Mouse (Mus musculus): ENCODE data around the gene Jtb. TPM values are rescaled to one million over a fixed set of nuclear protein-coding genes. Genes with fewer than 3 reads are reported as not detected.

Jtb gene
- total RNA-seq, 2 experiments from 2014 or later = 49.0 to 50.7 TPM

DNA sequence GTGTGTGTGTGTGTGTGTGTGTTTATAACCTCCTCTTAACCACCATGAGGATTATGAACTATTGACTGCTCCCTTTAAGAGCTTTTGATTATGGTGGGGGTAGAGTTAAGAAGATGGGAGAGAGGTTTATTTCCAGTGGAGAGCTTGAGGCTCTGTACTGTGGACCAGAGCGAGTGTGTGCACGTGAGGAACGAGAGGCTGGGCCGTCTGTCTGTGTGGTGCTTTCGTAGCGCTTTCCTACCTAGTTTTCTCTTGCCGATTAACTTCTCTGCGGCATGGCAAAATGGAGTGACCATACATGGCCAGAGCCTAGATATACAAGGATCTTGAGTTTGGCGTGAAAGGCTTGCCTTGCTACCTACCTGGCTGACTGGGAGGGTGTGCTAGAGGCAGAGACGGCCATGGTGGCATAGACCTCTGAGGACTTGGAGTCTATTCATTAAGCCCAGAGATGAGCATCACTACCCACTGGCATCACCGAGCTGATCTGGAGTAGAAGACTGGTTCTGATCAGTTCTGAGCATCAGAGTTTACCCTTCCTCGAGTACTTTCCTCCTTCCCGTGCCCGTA lies 24.5 kb downstream of the Jtb start:
- DNase-seq (ENCODE audit: low spot score) = no peak
- intact Hi-C loops (cut with DNase I) = no loop called here

DNA sequence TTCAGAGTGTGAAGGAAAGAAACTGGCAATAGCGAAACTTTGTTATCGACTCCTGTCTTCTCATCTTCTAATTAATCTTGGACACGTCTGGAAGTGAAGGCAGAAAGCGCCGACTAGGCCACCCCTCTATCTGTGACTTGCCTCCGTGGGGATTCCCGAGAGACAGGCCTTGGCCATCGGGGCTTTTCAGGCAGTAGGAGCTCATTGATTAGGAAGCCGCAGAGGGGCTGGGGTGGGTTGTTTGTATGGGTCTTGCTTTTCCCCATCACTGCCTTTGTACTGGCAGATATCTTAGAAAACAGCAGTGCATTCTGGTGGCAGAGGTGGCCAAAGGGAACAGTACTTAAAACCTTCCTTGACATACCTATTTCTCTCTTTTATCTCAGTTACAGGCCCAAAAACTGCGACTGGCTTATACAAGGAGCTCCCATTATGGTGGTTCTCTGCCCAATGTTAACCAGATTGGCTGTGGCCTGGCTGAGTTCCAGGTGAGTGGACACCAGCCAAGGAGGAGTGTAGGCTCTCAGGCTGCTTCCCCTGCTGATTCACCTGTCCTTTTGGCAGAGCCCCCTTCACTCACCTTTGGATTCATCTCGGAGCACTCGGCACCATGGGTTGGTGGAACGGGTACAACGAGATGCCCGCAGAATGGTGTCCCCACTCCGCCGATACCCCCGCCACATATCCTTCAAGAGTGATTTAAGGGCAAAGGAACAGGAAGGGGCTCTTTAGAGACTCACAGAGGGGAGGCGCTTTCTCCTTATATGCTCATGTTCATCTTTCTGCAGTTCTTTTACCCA lies 25.5 kb downstream of the Jtb start:
- no peak for DNase-seq (ENCODE audit: low spot score)
- intact Hi-C loops (cut with DNase I) = no loop called here

DNA sequence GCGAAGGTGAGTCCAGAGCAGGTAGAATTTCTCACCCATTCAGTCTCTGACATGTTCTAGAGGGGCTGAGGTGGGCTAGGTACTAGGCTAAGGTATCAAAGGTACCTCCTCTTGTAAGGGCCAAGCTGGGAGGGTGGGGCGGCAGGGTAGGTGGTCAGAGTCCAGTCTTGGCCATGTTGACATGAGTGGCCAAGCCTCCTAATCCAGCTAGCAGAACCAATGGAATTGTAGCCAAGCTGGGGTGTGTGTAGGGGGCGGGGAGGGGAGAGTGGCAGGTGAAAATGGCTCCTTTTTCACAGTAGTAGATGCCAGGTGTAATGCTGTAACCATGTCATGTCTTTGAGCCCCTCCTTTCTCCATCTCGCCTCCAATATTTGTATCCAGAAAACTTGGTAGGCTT lies 27.1 kb downstream of the Jtb start:
- intact Hi-C loops (cut with DNase I) = no loop called here
- no peak for DNase-seq (ENCODE audit: low spot score)

DNA sequence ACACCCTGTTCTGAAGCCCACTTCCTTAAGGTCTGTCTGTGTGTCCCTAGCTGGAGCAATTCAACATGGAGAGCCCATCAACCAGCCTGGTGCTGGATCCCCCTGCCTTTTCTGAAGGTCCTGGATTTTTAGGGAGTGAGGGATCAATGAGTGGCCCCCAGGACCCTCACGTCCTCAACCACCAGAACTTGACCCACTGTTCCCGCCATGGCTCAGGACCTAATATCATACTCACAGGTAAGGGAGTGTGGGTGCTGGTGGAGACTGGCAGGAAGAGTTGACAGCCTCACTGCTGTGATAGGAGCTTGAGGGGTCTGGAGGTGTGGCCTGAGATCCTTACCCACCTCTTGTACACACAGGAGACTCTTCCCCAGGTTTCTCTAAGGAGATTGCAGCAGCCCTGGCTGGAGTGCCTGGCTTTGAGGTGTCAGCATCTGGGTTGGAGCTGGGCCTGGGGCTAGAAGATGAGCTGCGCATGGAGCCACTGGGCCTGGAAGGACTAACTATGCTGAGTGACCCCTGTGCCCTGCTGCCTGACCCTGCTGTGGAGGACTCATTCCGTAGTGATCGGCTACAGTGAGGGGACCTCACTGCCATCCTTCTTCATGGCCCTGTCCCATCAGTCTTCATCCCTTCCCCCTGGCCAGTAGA lies 31.8 kb downstream of the Jtb start:
- intact Hi-C loops (cut with DNase I) = loop anchor here (5.0 kb wide), 1 partner anchor 41 kb away; no protein-coding TSS in a partner anchor
- no peak for DNase-seq (ENCODE audit: low spot score)

DNA sequence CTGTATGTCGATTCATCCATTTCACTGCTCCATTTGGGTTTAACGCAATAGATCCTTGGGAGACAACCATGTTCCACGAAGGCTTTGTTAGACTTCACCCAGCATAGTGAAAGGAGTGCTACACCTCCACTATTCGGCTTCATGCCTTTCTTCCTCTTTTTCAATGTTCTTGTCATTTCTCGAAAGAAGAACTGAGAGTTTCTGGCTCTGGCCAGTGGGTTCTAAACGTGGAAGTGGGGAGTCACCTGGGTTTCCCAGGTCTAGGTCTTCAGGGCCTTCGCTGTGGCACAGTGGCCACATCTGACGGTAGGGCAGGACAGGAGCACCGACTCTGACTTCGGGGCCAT lies 33.3 kb downstream of the Jtb start:
- intact Hi-C loops (cut with DNase I) = loop anchor here (2.0 to 5.0 kb wide), 2 partner anchors 42 to 108 kb away; no protein-coding TSS in a partner anchor
- DNase-seq (ENCODE audit: low spot score) = no peak

DNA sequence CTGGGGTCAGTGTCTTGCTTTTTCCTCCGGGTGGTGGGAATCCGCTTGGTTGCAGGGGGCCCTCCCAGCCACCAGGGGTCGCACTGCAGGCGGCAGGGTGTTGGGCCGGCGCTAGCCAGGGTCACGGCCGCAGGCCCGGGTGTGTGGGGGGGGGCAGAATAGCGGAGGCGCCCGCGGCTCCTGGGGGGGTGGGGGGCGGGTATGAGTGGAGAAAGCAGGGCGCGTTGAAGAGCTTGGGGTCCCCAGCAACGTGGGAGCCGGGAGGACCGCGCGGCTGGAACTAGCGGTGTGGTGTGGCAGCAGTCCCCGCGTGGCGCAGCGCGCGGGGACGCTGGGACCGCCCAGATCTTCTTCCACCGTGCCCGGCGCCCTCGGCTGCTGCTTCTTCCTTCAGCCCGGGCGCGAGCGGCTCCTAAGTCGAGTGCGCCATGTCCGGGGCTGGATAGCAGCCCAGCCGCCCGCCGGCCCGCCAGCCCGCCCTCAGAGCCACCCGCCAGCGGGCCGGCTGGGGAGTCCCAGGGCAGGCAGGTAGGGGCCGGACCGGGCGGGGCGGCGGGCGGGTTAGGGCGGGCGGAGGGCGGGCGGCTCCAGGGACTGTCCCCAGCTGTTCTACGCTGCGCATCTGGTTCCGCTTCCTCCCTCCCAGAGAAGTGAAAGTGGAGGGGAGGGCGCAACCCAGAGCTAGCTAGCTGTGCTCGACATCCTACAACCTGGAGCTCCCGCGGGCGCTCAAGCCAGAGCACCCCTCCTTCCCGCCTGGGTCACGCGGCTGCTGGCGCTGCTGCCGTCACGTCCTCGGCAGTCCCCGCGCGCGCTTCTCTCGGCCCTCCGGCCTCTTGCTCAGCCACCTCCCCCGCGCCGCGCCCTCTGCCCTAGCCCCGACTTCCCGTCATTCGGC lies 33.9 kb downstream of the Jtb start, which contains the start of gene Dennd4b:
Gene Dennd4b (plus strand): TSS at position 152 of the 898 bp plus-strand sequence.
- intact Hi-C loops (cut with DNase I) = loop anchor here (2.0 kb wide), 1 partner anchor 108 kb away; no protein-coding TSS in a partner anchor
- DNase-seq (ENCODE audit: low spot score) = peak; percentile 89

DNA sequence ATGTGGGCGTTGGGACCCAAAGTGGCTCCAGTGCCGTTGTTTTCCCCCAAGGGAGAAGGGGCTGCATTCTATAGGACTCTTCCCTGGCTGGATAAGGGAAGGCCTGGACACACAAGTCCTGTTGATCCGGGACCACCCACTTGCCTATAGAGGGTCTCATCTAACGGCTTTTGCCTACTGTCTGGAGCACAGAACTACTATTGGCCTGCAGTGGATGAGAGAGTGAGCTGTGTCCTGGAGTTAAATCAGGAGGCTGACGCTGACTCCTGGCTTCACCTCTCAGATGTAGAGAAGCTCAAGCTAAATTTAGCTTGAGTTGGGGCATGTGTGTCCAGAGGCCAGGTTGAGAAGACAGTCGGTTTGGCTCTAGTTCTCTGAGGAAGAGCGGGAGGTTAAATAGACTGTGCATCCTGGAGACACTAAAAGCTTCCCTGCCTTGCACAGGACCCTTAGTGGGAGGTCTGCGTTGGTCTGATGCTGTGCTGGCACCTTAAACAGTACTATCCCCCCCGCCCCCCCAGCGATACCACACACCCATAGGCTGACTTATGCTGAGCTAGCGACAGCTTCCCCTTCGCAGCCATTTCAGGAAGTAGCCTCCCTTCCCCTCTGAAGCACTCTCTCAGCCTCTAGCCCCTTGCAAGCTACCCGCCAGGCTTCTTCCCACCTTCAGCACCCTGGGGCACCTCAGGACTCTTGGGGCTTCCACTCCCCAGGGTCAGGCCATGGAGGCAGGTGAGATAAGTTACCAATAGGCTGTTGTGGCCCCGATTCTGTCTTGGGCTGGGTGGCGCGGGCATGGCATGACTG lies 34.7 kb downstream of the Jtb start:
- intact Hi-C loops (cut with DNase I) = loop anchor here (2.0 kb wide), 2 partner anchors 27 to 107 kb away; partner anchors contain the start of gene Gatad2b
- DNase-seq (ENCODE audit: low spot score) = no peak

DNA sequence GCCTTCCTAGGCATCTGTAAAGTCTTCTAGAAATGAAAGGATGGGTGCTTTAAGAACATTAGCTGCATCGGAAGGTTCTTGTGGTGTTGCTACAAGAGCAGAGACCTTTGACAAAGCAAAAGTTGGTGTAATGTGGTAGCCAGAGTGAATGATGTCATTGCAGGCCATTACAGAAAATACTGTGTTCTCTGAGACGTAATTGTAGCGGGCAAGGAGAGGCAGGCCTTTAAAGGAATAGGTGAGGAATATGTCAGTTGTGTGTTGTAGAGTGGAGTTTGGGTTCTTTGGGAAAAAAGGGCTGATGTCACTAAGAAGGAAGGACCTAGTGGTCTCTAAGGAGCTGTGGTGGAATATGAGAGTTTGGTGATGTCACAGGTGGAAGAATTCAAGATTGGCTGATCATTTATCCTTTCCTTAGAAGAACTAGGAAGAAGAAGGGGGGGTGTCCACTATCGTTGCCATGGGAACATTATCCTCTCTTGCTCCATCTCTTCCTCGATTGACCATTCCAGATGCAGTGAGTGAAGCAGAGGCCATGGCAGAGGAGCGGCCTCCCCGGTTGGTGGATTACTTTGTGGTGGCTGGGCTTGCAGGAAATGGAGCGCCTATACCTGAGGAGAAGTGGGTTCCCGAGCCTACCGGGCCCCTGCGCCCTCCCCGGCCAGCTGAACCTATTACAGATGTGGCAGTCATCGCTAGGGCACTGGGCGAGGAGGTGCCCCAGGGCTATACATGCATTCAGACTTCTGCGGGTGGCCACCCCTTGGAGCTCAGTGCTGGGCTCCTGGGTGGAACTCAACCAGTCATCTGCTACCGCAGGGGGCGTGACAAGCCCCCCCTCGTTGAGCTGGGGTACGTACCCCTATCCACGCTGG lies 35.7 kb downstream of the Jtb start:
- intact Hi-C loops (cut with DNase I) = loop anchor here (2.0 kb wide), 1 partner anchor 26 kb away; the partner anchor contains the start of gene Gatad2b
- DNase-seq (ENCODE audit: low spot score) = no peak

DNA sequence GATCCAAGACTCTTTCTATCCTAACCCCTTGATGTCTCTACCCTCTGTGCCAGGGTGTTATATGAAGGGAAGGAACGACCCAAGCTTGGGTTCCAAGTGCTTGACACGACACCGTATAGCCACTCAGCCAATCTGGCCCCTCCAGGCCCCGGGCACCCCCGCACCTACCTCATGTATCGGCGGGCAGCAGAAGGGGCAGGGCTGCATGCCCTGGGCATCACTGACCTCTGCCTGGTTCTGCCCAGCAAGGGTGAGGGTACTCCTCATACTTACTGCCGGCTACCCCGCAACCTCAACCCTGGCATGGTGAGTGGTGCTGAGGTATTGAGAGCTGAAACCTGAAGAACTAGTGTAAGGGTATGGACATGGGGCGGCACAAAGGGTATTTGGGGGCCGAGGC lies 36.8 kb downstream of the Jtb start:
- intact Hi-C loops (cut with DNase I) = no loop called here
- DNase-seq (ENCODE audit: low spot score) = no peak

DNA sequence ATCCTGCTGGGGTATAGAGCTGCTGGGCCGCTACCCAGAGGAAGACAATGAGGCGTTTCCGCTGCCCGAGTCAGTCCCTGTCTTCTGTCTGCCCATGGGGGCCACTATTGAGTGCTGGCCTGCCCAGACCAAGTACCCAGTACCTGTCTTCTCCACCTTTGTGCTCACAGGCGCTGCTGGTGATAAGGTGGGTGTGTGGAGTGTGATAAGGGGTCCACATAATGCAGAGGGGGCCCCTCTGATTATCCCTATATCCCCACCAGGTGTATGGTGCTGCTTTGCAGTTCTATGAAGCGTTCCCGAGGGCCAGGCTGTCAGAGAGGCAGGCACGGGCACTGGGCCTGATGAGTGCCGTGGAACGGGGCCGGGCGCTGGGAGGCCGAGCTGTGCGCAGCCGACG lies 37.6 kb downstream of the Jtb start:
- intact Hi-C loops (cut with DNase I) = no loop called here

DNA sequence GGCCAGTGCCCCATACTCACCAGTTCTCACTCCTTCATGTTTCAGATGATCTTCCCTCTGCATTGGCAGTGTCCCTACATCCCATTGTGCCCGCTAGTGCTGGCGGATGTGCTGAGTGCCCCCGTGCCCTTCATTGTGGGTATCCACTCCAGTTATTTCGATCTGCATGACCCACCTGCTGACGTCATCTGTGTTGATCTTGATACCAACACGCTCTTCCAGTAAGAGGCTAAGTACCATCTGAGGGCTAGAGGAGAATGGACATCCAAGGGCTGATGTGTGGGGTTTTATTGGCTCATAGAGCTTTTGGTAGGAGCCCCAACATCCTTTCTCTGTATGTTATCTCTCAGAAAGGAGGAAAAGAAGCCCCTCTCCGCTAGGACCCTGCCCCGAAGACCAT lies 39.4 kb downstream of the Jtb start:
- no peak for DNase-seq (ENCODE audit: low spot score)
- intact Hi-C loops (cut with DNase I) = no loop called here

More for the DNA sequence above, 37.6 kb downstream of the Jtb start:
- DNase-seq (ENCODE audit: low spot score) = no peak

DNA sequence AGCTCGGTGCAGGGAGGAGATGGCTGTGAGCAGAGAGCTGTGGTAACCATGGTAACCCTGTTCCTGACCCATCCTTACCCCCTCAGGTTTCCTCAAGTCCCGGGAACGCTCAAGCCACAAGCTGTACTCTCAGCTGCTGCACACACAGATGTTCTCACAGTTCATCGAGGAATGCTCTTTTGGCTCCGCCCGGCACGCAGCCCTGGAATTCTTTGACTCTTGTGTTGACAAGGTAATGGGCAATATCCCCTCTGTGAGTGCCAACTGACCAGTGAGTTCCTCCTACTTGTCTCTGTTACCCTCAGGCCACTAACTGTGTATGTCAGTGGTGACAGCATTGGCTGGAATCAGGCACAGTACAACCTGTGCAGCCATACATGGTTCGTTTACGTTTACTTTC lies 40.8 kb downstream of the Jtb start:
- DNase-seq (ENCODE audit: low spot score) = no peak
- intact Hi-C loops (cut with DNase I) = no loop called here

DNA sequence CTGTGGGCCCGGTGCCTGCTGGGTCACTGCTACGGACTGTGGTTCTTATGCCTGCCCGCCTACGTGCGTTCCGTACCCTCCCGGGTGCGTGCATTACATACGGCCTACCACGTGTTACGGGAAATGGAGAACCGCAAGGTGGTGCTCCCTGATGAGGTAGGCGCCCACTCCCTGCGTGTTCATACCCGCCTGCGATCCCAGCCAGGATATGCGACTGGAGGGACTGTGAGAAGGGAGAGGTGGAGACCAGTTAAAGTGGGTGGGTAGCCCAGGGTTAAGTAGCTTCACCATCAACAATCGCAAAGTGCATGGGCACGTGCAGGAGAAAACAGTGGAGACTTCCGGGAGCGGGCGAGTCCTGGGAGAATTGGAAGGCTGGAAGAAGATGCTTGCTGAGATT lies 42.5 kb downstream of the Jtb start:
- DNase-seq (ENCODE audit: low spot score) = no peak
- intact Hi-C loops (cut with DNase I) = no loop called here

DNA sequence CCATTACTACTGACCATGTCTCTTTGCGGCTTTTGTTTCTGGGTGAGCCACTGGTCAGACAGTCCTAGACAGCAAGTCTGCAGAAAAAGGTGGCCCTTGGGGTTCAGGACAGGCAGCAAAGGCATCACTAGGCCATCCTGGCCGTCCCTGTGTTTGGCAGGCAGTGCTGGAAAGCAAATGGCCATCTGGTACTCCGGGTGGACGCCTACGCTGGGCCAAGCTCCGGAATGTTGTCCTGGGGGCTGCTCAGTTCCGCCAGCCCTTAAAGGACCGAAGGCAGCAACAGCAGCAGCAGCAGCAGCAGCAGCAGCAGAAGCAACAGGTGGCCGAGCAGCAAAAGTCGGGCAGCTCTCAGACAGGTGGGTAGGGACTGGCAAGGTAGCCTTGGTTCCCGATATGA lies 43.9 kb downstream of the Jtb start:
- intact Hi-C loops (cut with DNase I) = no loop called here
- no peak for DNase-seq (ENCODE audit: low spot score)

DNA sequence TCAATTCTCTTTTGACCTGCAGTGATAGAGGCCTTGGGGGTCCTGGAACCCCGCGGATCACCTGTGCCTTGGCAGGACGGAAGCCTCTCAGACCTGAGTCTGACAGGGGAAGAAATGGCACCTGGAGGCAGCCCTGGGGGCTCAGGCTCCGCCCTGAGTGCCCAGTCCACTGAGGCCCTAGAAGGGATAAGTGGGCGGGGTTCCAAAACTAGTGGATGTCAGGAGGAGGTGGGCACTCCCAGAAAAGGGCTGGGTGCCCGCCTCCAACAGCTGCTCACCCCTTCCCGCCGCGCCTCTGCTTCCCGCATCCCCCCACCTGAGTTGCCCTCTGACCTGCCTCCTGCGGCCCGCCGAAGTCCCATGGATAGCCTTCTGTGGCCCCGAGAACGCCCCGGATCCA lies 45.5 kb downstream of the Jtb start:
- intact Hi-C loops (cut with DNase I) = no loop called here
- no peak for DNase-seq (ENCODE audit: low spot score)

DNA sequence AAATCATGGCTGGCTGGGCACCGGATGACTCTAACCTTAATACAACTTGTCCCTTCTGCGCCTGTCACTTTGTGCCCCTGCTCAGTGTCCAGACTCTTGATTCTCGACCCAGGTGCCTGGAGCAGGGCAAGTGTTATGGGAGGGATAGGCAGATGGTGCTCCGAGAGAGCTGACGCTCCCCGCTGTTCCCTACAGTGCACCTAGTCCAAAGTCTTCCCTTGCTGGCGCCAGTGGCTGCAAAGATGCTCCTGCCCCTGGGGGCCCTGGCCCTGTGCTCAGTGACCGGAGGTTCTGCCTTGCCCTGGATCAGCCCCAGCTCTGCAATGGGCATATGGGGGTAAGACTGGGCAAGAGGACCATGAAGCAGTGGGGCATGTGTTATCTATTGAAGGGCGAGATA lies 46.4 kb downstream of the Jtb start:
- no peak for DNase-seq (ENCODE audit: low spot score)
- intact Hi-C loops (cut with DNase I) = no loop called here

DNA sequence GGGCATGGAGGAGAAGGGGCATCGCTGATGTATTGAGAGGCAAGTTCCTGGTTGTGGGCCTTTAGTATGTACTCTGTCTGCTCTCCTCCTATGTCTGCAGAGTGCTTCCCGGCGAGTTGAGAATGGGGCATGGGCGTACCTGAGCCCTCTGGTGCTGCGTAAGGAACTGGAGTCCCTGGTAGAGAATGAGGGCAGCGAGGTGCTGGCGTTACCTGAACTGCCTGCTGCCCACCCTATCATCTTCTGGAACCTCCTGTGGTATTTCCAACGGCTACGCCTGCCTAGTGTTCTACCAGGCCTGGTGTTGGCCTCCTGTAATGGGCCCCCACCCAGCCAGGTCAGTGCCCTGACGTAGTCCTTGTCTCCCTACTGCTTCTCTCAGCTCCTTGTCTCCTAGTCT lies 46.8 kb downstream of the Jtb start:
- DNase-seq (ENCODE audit: low spot score) = no peak
- intact Hi-C loops (cut with DNase I) = no loop called here

DNA sequence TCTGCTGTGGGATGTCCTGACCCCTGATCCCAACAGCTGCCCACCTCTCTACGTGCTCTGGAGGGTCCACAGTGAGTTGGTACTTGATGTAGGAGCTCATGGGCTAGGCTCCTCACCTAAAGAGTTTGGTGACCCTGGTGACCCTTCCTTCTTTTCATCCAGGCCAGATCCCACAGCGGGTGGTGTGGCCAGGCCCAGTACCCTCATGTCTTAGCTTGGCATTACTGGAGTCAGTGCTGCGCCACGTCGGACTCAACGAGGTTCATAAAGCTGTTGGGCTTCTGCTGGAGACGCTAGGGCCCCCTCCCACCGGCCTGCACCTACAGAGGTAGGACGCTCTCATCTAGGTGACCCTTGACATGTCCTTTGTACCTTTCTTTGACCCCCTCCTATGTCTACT lies 47.8 kb downstream of the Jtb start:
- intact Hi-C loops (cut with DNase I) = no loop called here
- DNase-seq (ENCODE audit: low spot score) = no peak
